Mouse (Mus musculus) erythroblast, embryonic 14.5 days (primary cell): Measurements from ENCODE around the gene 2310011J03Rik. TPM values are rescaled to one million over a fixed set of nuclear protein-coding genes. Genes with fewer than 3 reads are reported as not detected.

Source experiments
- H3K27me3 ChIP-seq: 2 replicates; pipeline ENCODE4 v1.6.1; 2012; ENCODE audit warnings: inconsistent platforms; ENCODE audit not compliant: control insufficient read depth
- H3K36me3 ChIP-seq: 2 replicates; pipeline ENCODE4 v1.6.1; 2012; ENCODE audit warnings: mild to moderate bottlenecking, inconsistent platforms; ENCODE audit not compliant: control insufficient read depth
- H3K4me1 ChIP-seq: 2 replicates; pipeline ENCODE4 v1.6.1; 2012; ENCODE audit warnings: inconsistent platforms; ENCODE audit not compliant: control insufficient read depth
- H3K4me3 ChIP-seq: replicated peaks from 2 replicates; pipeline ENCODE3; 2012; ENCODE audit warnings: moderate library complexity, mild to moderate bottlenecking, inconsistent platforms
- H3K9me3 ChIP-seq: 2 replicates; pipeline ENCODE4 v1.6.1; 2012; ENCODE audit warnings: low read length, inconsistent platforms, mixed read lengths; ENCODE audit not compliant: control insufficient read depth
- GATA1 ChIP-seq: IDR thresholded peaks from 2 replicates; pipeline ENCODE4 v1.6.1; 2012; ENCODE audit warnings: low read length, inconsistent platforms, mixed read lengths
- TAL1 ChIP-seq: IDR thresholded peaks from 3 replicates; pipeline ENCODE4 v1.6.1; 2012; ENCODE audit warnings: low read length, inconsistent platforms, mixed read lengths
- polyA plus RNA-seq: library from polyadenylated mRNA; stranded (reverse); fragments of >175 nt; gene quantifications from 2 replicates; pipeline ENCODE4 v1.2.3, GENCODE M21; 2012

Gene 2310011J03Rik
- polyA plus RNA-seq, 1 experiment: 12.9 TPM

DNA sequence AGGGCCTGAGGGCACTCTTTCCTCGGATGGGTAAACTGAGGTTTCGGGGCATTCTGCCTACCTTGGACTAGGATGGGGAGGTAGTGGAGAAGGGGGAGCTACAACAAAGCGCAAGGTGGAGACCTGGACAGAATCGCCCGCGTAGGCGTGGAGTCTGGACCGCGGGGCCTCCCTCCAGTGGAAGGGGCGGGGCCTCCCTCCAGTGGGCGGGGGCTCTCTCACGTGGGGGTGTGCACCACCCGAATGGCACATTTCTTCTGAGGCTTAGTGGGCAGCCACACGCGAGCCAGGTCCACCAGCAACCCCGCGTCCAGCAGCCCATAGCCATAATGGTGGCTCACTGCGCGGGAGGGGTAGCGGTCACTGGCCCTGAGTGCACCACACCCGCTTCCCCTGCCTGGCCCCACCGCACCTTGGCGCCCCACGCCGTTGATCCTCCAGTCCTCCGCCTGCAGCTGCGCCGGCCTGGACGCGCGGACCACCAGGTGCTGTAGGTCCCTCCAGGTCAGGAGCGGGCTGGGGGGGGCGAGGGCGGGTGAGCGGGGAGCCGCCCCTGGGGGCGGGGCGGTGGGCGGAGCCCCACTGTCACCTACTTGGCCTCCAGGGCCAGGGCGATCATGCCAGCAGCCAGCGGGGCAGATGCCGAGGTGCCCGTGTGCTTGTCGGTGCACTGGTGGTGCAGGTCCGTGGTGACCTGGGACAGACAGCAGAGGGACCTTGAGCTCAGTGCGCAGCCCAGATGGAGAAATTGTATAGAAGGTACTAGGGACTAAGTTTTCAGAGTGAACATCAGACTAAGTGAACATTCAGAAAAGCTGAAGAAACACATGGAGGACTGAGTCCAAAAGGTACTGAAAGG is 3.2 kb upstream of the 2310011J03Rik start:
- H3K36me3 ChIP-seq: peaks cover 25% of the 10 kb centered on the region
- peaks cover 81% of the 10 kb centered on the region for H3K4me1 ChIP-seq
- no peaks in the 10 kb centered on the region for H3K9me3 ChIP-seq
- H3K4me3 ChIP-seq: peak overlapping the region; percentile 92
- no peak for TF ChIP-seq TAL1
- no peak for TF ChIP-seq GATA1
- no peaks in the 10 kb centered on the region for H3K27me3 ChIP-seq

DNA sequence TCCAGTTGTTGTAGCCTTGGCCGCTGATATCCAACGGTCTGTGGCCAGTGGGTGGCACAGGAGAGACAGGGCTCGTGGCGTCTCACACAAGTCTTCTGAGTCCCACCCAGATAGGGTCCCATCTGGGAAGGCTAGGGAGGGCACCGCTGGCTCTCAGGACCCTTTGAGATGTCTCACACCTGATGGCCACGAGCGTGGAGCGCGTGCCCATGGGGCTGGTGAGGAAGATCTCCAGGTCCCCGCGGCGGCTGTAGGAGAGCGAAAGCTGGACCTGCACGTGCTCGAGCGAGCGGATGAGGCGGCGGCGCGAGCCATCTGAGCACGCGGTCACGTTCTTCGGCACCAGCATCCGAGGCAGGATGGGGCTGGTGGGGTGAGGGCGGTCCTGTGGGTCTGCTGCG is 2.5 kb upstream of the 2310011J03Rik start:
- no peak for TF ChIP-seq TAL1
- no peak for TF ChIP-seq GATA1

DNA sequence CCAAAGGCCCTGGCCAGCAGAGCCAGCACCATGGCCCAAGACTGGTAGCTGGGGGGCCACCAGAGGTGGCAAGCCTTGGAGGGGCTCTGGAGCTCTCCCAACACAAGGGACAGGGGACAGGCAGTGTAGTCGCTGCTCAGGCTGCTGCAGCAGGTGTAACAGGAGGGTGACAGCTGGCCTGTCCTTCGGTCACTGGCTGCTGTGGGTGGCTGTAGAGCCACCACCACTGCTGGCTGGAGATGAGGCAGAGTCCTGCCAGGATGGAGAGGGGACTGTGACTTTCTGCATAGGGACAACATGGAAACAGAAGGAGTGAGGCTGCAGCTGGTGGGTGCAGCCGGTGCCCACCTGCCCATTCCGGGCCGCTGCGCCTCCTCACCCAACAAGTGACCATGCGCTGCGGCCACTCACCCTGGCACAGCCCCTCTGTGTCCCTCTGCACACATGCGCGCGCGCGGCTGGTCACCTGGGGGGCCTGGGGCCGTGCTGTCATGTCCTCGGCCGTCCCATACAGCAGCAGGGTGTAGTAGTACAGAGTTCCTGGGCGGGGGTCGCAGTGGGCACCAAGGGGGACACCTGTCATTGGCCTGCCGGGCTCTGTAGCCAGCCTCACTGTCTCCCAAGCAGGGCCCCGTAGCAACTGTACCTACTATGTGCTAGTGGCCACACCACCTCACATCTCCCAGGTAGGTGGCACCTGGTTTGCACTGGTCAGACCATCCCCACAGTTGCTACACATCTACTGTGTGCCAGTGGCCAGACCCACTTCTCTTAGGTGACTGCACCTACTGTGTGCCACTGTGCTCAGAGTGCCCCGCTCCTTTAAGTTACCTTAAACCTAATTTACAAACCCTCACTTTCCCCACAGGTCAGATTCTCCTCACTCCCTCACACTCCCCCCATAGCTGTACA is 1.6 kb upstream of the 2310011J03Rik start:
- peaks cover 89% of the 10 kb centered on the region for H3K4me1 ChIP-seq
- TF ChIP-seq TAL1 (no peak), GATA1 (no peak)
- peak overlapping the region; percentile 92 for H3K4me3 ChIP-seq
- H3K27me3 ChIP-seq: peaks cover 2% of the 10 kb centered on the region
- H3K36me3 ChIP-seq: peaks cover 41% of the 10 kb centered on the region
- no peaks in the 10 kb centered on the region for H3K9me3 ChIP-seq

More for the DNA sequence above, 2.5 kb upstream of the 2310011J03Rik start:
- Histone ChIP-seq H3K27me3 (no peaks in the 10 kb centered on the region), H3K36me3 (peaks cover 32% of the 10 kb centered on the region), H3K4me3 (peak overlapping the region; percentile 92), H3K4me1 (peaks cover 82% of the 10 kb centered on the region), H3K9me3 (no peaks in the 10 kb centered on the region)

DNA sequence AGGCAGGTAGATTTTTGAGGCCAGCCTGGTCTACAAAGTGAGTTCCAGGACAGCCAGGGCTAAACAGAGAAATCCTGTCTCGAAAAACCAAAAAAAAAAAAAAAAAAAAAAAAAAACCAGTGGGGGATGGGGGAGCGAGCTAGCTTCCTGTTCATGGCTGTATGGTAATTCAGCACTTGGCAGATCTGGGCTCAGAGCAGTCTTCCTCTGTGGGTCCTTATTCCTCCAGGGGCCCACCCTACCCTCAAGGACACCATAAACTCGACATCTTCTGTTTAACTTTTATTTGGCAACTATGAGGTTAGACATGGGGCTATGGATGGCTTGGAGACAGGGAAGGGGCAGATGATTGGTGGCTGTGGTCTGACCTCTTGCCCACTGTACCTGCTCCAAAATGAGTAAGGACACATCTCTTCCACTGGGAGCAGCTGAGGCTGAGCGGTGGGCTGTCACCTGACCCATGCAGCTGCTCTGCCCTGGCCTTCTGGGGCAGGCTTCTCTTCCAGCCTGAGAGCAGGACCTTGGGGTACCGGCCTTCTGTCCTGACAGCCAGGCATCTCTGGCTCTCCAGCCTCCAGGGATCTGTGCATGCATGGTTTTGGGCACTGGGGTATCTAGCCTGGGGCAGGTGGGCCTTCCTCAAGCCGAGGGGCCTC is 805 bp upstream of the 2310011J03Rik start:
- Histone ChIP-seq H3K4me3 (peak overlapping the region; percentile 92), H3K4me1 (peaks cover 96% of the 10 kb centered on the region), H3K27me3 (peaks cover 10% of the 10 kb centered on the region)

DNA sequence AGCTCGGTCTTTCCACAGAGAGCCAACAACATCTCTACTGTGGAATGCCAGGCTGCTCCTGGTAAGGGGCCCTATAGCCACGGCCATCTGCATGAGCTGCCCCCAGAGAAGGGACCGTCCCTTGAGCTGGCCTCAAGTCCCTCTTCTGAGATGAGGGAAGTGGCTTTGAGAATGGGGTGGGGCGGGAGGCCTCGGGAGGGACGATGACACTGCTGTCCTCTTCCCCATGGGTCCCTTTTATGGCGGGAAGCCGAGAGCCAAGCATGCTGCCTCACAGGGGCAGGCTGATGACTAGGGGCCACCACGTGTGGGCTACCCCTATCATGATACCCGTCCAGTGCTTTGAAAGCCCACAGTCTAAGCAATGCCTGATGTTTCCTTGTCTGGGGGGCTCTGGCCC is 3.3 kb downstream of the 2310011J03Rik start:
- H3K4me3 ChIP-seq: peak overlapping the region; percentile 36
- H3K36me3 ChIP-seq: peaks cover 37% of the 10 kb centered on the region
- H3K27me3 ChIP-seq: peaks cover 51% of the 10 kb centered on the region
- peaks cover 74% of the 10 kb centered on the region for H3K4me1 ChIP-seq
- TF ChIP-seq GATA1: no peak
- no peak for TF ChIP-seq TAL1
- peaks cover 23% of the 10 kb centered on the region for H3K9me3 ChIP-seq

More for the DNA sequence above, 805 bp upstream of the 2310011J03Rik start:
- Histone ChIP-seq H3K36me3 (peaks cover 44% of the 10 kb centered on the region), H3K9me3 (no peaks in the 10 kb centered on the region)
- TF ChIP-seq TAL1: no peak
- TF ChIP-seq GATA1: no peak

DNA sequence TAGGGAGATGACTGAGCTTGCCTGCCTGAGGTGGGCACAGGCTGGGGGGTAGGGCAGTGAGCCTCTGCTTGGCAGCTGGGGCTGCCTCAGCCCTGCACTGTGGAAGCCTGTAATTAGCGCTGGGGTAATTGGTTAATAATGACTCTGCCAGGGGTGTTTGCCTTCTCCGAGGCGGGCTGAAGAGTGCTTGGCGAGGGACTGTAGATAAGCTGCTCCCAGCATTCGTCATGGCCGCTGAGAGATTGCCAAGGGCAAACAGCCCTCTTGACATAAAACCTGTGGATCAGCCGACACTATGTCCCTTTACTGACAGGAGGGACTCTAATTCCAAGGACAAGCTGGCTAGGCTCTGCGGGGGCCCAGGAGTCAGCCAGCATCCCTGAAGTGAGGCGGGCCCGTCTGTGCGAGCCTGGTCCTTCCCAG is 4.0 kb downstream of the 2310011J03Rik start:
- H3K9me3 ChIP-seq: peaks cover 27% of the 10 kb centered on the region
- TF ChIP-seq GATA1: no peak
- TF ChIP-seq TAL1: no peak
- peaks cover 57% of the 10 kb centered on the region for H3K27me3 ChIP-seq
- peak overlapping the region; percentile 36 for H3K4me3 ChIP-seq
- peaks cover 68% of the 10 kb centered on the region for H3K4me1 ChIP-seq
- peaks cover 32% of the 10 kb centered on the region for H3K36me3 ChIP-seq

DNA sequence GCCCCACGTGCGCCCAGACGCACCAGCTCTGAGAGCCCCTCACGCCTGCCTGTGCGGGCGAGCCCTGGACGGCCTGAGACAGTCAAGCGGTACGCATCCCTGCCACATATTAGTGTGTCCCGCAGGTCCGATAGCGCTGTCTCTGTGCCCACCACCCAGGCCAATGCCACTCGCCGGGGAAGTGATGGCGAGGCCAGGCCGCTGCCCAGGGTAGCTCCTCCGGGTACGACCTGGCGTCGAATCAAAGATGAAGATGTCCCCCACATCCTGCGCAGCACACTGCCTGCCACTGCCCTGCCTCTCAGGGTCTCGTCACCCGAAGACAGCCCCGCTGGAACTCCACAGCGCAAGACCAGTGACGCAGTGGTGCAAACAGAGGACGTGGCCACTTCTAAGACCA is 5.0 kb downstream of the 2310011J03Rik start:
- Histone ChIP-seq H3K4me3 (no peak overlapping the region), H3K4me1 (peaks cover 60% of the 10 kb centered on the region), H3K9me3 (peaks cover 27% of the 10 kb centered on the region), H3K27me3 (peaks cover 68% of the 10 kb centered on the region), H3K36me3 (peaks cover 30% of the 10 kb centered on the region)
- no peak for TF ChIP-seq TAL1

DNA sequence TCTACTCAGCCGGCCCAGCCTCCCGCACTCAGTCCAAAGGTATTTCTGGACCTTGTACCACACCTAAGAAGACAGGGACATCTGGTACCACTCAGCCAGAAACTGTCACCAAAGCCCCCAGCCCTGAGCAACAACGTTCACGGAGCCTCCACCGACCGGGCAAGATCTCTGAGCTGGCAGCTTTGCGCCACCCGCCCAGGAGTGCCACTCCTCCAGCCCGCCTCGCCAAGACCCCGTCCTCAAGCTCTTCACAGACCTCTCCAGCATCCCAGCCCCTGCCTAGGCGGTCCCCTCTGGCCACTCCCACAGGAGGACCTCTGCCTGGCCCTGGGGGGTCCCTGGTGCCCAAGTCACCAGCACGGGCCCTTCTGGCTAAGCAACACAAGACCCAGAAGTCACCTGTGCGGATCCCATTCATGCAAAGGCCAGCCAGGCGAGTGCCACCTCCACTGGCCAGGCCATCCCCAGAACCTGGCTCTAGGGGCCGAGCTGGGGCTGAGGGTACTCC is 5.8 kb downstream of the 2310011J03Rik start:
- Histone ChIP-seq H3K36me3 (peaks cover 29% of the 10 kb centered on the region), H3K4me1 (peaks cover 54% of the 10 kb centered on the region), H3K9me3 (peaks cover 27% of the 10 kb centered on the region), H3K4me3 (no peak overlapping the region), H3K27me3 (peaks cover 72% of the 10 kb centered on the region)
- TF ChIP-seq GATA1 (no peak), TAL1 (no peak)
